Mouse (Mus musculus) neural tube, embryonic 15.5 days (tissue): ENCODE data around the gene Coro2a. TPM values are rescaled to one million over a fixed set of nuclear protein-coding genes. Genes with fewer than 3 reads are reported as not detected.
A peak's percentile ranks its signal among the peaks of the same experiment; 100 is the strongest.

Experiments
- ATAC-seq: fragments of 200-750 bp; cut with Nextera tagmentation; 2 replicates; pipeline ENCODE4 v1.8.0; 2017; ENCODE audit warnings: mild to moderate bottlenecking, moderate TSS enrichment, moderate library complexity; ENCODE audit not compliant: low FRiP score
- H3K27ac ChIP-seq: fragments of 300-500 bp; sonication (generic); replicated peaks from 2 replicates; pipeline ENCODE4 v1.5.1; 2015; ENCODE audit warnings: mild to moderate bottlenecking, inconsistent platforms
- H3K27me3 ChIP-seq: fragments of 300-500 bp; sonication (generic); replicated peaks from 2 replicates; pipeline ENCODE4 v1.6.1; 2015; ENCODE audit warnings: inconsistent platforms
- H3K36me3 ChIP-seq: fragments of 300-500 bp; sonication (generic); 2 replicates; pipeline ENCODE4 v1.6.1; 2015; ENCODE audit warnings: inconsistent platforms
- H3K4me1 ChIP-seq: fragments of 300-500 bp; sonication (generic); 2 replicates; pipeline ENCODE4 v1.6.1; 2015; ENCODE audit warnings: inconsistent platforms
- H3K4me2 ChIP-seq: fragments of 300-500 bp; sonication (generic); 2 replicates; pipeline ENCODE4 v1.6.1; 2015; ENCODE audit warnings: inconsistent platforms, mild to moderate bottlenecking, moderate library complexity
- H3K4me3 ChIP-seq: fragments of 300-500 bp; sonication (generic); replicated peaks from 2 replicates; pipeline ENCODE4 v1.5.1; 2015; ENCODE audit warnings: mild to moderate bottlenecking, inconsistent platforms
- H3K9ac ChIP-seq: fragments of 300-500 bp; sonication (generic); replicated peaks from 2 replicates; pipeline ENCODE4 v1.6.1; 2015; ENCODE audit warnings: mild to moderate bottlenecking, inconsistent platforms
- H3K9me3 ChIP-seq: fragments of 300-500 bp; sonication (generic); replicated peaks from 2 replicates; pipeline ENCODE4 v1.6.1; 2016; ENCODE audit warnings: inconsistent platforms
- WGBS: fragments of 180-500 bp; shearing (Covaris S2); methylation state at CpG from one replicate; pipeline ENCODE4 v1.1.7; 2015; ENCODE audit warnings: mixed read lengths; 5-methylcytosine and 5-hydroxymethylcytosine counted together
- polyA plus RNA-seq: library from polyadenylated mRNA; unstranded; fragments of >200 nt; fragmentation: Nextera tagmentation; extraction: Ambion mirVana; gene quantifications from 2 replicates; pipeline ENCODE4 v1.2.1, GENCODE M21; 2015

Gene Coro2a
- polyA plus RNA-seq, 1 experiment from 2014 or later: 9.8 TPM

- Histone ChIP-seq H3K9me3 (no peaks in the 10 kb centered on the region), H3K36me3 (peaks cover under 1% of the 10 kb centered on the region), H3K27me3 (peaks cover 5% of the 10 kb centered on the region), H3K9ac (no peak overlapping the region), H3K27ac (no peak overlapping the region), H3K4me1 (peaks cover 10% of the 10 kb centered on the region; the same call in 1 of the 2 replicates), H3K4me2 (peak overlapping the region; percentile 81), H3K4me3 (peak overlapping the region; percentile 69)
- ATAC-seq: peak; percentile 37; the same call in 1 of the 2 replicates
- 13% methylated on average over 16 of the region's 16 CpGs for WGBS
These were observed 94.1 kb downstream of the Coro2a start for GRCm38 (mm10) chr4:46507736-46508460.

GRCm38 (mm10) chr4:46506801-46507610 lies 95.0 kb downstream of the Coro2a start:
- H3K9ac ChIP-seq: peak overlapping the region; percentile 80
- peak overlapping the region; percentile 69 for H3K4me3 ChIP-seq
- H3K4me2 ChIP-seq: peak overlapping the region; percentile 81
- H3K27me3 ChIP-seq: peaks cover 5% of the 10 kb centered on the region
- peak overlapping the region; percentile 80 for H3K27ac ChIP-seq
- peaks cover 9% of the 10 kb centered on the region for H3K36me3 ChIP-seq
- peaks cover 10% of the 10 kb centered on the region; the same call in 1 of the 2 replicates for H3K4me1 ChIP-seq
- under 1% methylated on average over 93 of the region's 94 CpGs for WGBS
- ATAC-seq: peak; percentile 97
- H3K9me3 ChIP-seq: no peaks in the 10 kb centered on the region

- Histone ChIP-seq H3K4me3 (no peak overlapping the region), H3K9ac (no peak overlapping the region), H3K4me2 (no peak overlapping the region), H3K4me1 (peaks cover 10% of the 10 kb centered on the region; the same call in 1 of the 2 replicates), H3K36me3 (peaks cover 22% of the 10 kb centered on the region), H3K27me3 (peaks cover 5% of the 10 kb centered on the region), H3K9me3 (no peaks in the 10 kb centered on the region), H3K27ac (no peak overlapping the region)
- 55% methylated on average over 8 of the region's 8 CpGs for WGBS
- ATAC-seq: no peak
These were observed 96.5 kb downstream of the Coro2a start for GRCm38 (mm10) chr4:46505361-46506057.

- Histone ChIP-seq H3K4me1 (peaks cover 10% of the 10 kb centered on the region; the same call in 1 of the 2 replicates), H3K4me3 (no peak overlapping the region), H3K9me3 (no peaks in the 10 kb centered on the region), H3K27ac (no peak overlapping the region), H3K9ac (no peak overlapping the region), H3K36me3 (peaks cover 36% of the 10 kb centered on the region), H3K27me3 (peaks cover 5% of the 10 kb centered on the region), H3K4me2 (no peak overlapping the region)
- no peak for ATAC-seq
- WGBS: 84% methylated on average over 3 of the region's 3 CpGs
These were observed 98.1 kb downstream of the Coro2a start for GRCm38 (mm10) chr4:46503881-46504280.

GRCm38 (mm10) chr4:46502606-46503502 lies 99.1 kb downstream of the Coro2a start:
- no peaks in the 10 kb centered on the region for H3K9me3 ChIP-seq
- H3K27me3 ChIP-seq: peaks cover 5% of the 10 kb centered on the region
- peaks cover 10% of the 10 kb centered on the region; the same call in 1 of the 2 replicates for H3K4me1 ChIP-seq
- 61% methylated on average over 16 of the region's 16 CpGs for WGBS
- H3K9ac ChIP-seq: no peak overlapping the region
- H3K27ac ChIP-seq: no peak overlapping the region
- H3K4me2 ChIP-seq: no peak overlapping the region
- no peak overlapping the region for H3K4me3 ChIP-seq
- H3K36me3 ChIP-seq: peaks cover 36% of the 10 kb centered on the region
- no peak for ATAC-seq

GRCm38 (mm10) chr4:46498976-46499375 lies 103.0 kb downstream of the Coro2a start:
- H3K4me3 ChIP-seq: no peak overlapping the region
- H3K36me3 ChIP-seq: peaks cover 55% of the 10 kb centered on the region
- ATAC-seq: no peak
- no peaks in the 10 kb centered on the region for H3K27me3 ChIP-seq
- no peaks in the 10 kb centered on the region for H3K9me3 ChIP-seq
- WGBS: 8% methylated on average over 4 of the region's 4 CpGs
- H3K27ac ChIP-seq: no peak overlapping the region
- H3K9ac ChIP-seq: no peak overlapping the region
- H3K4me2 ChIP-seq: no peak overlapping the region
- no peaks in the 10 kb centered on the region for H3K4me1 ChIP-seq

- Histone ChIP-seq H3K9me3 (no peaks in the 10 kb centered on the region), H3K4me3 (no peak overlapping the region), H3K9ac (no peak overlapping the region), H3K36me3 (peaks cover 59% of the 10 kb centered on the region), H3K27ac (no peak overlapping the region), H3K27me3 (no peaks in the 10 kb centered on the region), H3K4me2 (no peak overlapping the region), H3K4me1 (no peaks in the 10 kb centered on the region)
- 40% methylated on average over 3 of the region's 3 CpGs for WGBS
- ATAC-seq: no peak
These were observed 103.5 kb downstream of the Coro2a start for GRCm38 (mm10) chr4:46498511-46498910.

GRCm38 (mm10) chr4:46497286-46497892 lies 104.6 kb downstream of the Coro2a start:
- no peak for ATAC-seq
- WGBS: 44% methylated on average over 4 of the region's 4 CpGs
- Histone ChIP-seq H3K27ac (no peak overlapping the region), H3K9ac (no peak overlapping the region), H3K36me3 (peaks cover 64% of the 10 kb centered on the region), H3K4me2 (no peak overlapping the region), H3K27me3 (no peaks in the 10 kb centered on the region), H3K4me3 (no peak overlapping the region), H3K4me1 (no peaks in the 10 kb centered on the region), H3K9me3 (no peaks in the 10 kb centered on the region)

- H3K27me3 ChIP-seq: no peaks in the 10 kb centered on the region
- no peak overlapping the region for H3K27ac ChIP-seq
- no peak overlapping the region for H3K4me3 ChIP-seq
- WGBS: 90% methylated on average over 12 of the region's 12 CpGs
- H3K4me2 ChIP-seq: no peak overlapping the region
- H3K4me1 ChIP-seq: peaks cover 5% of the 10 kb centered on the region
- ATAC-seq: no peak
- H3K9ac ChIP-seq: no peak overlapping the region
- no peaks in the 10 kb centered on the region for H3K9me3 ChIP-seq
- peaks cover 49% of the 10 kb centered on the region for H3K36me3 ChIP-seq
These were observed 106.5 kb downstream of the Coro2a start for GRCm38 (mm10) chr4:46495543-46495942.

GRCm38 (mm10) chr4:46493071-46493470 lies 108.9 kb downstream of the Coro2a start:
- H3K36me3 ChIP-seq: peaks cover 34% of the 10 kb centered on the region
- WGBS: 96% methylated on average over 6 of the region's 6 CpGs
- H3K4me3 ChIP-seq: no peak overlapping the region
- no peaks in the 10 kb centered on the region for H3K9me3 ChIP-seq
- no peaks in the 10 kb centered on the region for H3K27me3 ChIP-seq
- no peak overlapping the region for H3K9ac ChIP-seq
- no peak overlapping the region for H3K27ac ChIP-seq
- no peak overlapping the region for H3K4me2 ChIP-seq
- peaks cover 17% of the 10 kb centered on the region for H3K4me1 ChIP-seq
- ATAC-seq: no peak
